Mouse (Mus musculus) limb, embryonic 10.5 days (tissue): ENCODE measurements at regions not wholly inside any gene's neighbourhood (a gene's known extent, or its start where the extent isn't known, plus 50 kb on each side); places are given as distances from the start of the nearest gene placed in this dataset.
A peak's percentile ranks its signal among the peaks of the same experiment; 100 is the strongest.

Source experiments
- DNase-seq: peaks from one replicate; pipeline ENCODE4 v3.0.0-alpha.2; 2017; ENCODE audit warnings: low spot score
- H3K27ac ChIP-seq: fragments of 300-500 bp; sonication (generic); 2 replicates; pipeline ENCODE4 v1.5.1; 2016; ENCODE audit warnings: mild to moderate bottlenecking
- H3K27me3 ChIP-seq: fragments of 300-500 bp; sonication (generic); 2 replicates; pipeline ENCODE4 v1.6.1; 2016; ENCODE audit warnings: low read depth, mild to moderate bottlenecking; ENCODE audit not compliant: poor library complexity, severe bottlenecking
- H3K36me3 ChIP-seq: fragments of 300-500 bp; sonication (generic); 2 replicates; pipeline ENCODE4 v1.6.1; 2016; ENCODE audit warnings: mild to moderate bottlenecking, moderate library complexity
- H3K4me1 ChIP-seq: fragments of 300-500 bp; sonication (generic); 2 replicates; pipeline ENCODE4 v1.6.1; 2016
- H3K4me3 ChIP-seq: fragments of 300-500 bp; sonication (generic); 2 replicates; pipeline ENCODE4 v1.5.1; 2016; ENCODE audit warnings: mild to moderate bottlenecking, moderate library complexity
- H3K9me3 ChIP-seq: fragments of 300-500 bp; sonication (generic); replicated peaks from 2 replicates; pipeline ENCODE4 v1.6.1; 2016; ENCODE audit warnings: mild to moderate bottlenecking
- WGBS: fragments of 180-500 bp; shearing (Covaris S2); methylation state at CpG from one replicate; pipeline ENCODE4 v1.1.7; 2016; 5-methylcytosine and 5-hydroxymethylcytosine counted together

DNA sequence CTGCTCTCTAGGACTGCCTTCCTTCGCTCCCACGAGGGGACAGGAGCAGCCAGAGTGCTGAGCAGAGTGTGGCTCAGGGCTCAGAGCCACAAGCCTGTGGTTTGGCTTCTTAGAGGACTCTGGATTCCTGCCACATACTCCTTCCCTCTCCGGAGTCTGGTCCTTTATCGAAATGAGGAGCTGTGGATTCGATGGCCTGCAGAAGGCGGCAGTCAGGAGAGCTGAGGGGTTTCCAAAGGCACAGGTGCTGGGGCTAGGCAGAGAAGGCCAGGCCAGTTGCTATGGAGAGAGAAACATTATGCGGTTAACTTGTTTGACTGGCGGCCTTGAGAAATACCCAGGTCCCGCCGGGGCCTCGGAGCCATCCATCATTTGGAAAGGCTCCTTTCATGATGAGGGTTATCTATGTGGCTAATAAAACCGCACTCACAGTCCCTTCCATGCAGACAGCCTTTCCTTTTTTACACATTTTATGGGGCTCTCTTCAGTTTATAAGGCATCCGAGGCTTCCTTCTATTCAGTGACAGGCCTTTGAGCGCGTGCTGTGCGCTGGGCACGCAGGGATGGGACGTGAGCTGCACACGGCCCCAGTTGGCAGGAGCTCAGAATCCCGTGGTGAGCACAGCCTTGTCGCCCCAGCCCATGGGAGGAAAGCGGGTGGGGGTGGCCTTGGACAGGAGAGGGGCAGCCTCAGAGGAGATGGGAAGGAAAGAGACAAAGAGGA is 61.2 kb upstream of the Gjb5 start:
- DNase-seq = peak; percentile 52

DNA sequence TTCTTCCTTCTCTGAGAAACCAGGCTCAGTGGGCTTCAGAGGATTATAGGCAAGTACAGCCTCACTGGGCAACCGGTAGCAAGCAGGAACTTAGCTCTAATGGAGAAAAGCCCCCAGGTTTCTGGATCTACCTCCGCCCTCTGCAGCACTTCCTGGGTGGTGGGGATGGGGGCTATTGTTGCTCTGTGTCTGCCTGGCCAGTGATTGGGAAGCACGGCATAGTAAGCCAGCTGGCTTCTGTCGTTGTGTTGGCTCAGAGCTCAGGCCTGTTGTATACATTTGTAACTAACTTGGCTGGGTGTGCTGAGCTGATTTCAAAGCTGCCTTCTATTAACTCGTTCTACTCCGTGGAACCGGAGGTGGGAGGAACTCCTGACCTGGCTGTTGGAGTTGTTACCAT is 58.9 kb upstream of the Gjb5 start:
- H3K9me3 ChIP-seq = no peaks in the 10 kb centered on the region
- DNase-seq = no peak
- peaks cover 44% of the 10 kb centered on the region for H3K4me1 ChIP-seq
- H3K36me3 ChIP-seq = no peaks in the 10 kb centered on the region
- H3K27me3 ChIP-seq = peaks cover 26% of the 10 kb centered on the region; the same call in 1 of the 2 replicates
- H3K27ac ChIP-seq = no peak overlapping the region
- H3K4me3 ChIP-seq = no peak overlapping the region
- 51% methylated on average over 7 of the region's 7 CpGs for WGBS

More for the DNA sequence above, 61.2 kb upstream of the Gjb5 start:
- Histone ChIP-seq H3K4me1 (peaks cover 36% of the 10 kb centered on the region), H3K27ac (no peak overlapping the region), H3K4me3 (no peak overlapping the region), H3K9me3 (no peaks in the 10 kb centered on the region), H3K36me3 (no peaks in the 10 kb centered on the region), H3K27me3 (peaks cover 26% of the 10 kb centered on the region; the same call in 1 of the 2 replicates)
- 27% methylated on average over 22 of the region's 22 CpGs for WGBS

DNA sequence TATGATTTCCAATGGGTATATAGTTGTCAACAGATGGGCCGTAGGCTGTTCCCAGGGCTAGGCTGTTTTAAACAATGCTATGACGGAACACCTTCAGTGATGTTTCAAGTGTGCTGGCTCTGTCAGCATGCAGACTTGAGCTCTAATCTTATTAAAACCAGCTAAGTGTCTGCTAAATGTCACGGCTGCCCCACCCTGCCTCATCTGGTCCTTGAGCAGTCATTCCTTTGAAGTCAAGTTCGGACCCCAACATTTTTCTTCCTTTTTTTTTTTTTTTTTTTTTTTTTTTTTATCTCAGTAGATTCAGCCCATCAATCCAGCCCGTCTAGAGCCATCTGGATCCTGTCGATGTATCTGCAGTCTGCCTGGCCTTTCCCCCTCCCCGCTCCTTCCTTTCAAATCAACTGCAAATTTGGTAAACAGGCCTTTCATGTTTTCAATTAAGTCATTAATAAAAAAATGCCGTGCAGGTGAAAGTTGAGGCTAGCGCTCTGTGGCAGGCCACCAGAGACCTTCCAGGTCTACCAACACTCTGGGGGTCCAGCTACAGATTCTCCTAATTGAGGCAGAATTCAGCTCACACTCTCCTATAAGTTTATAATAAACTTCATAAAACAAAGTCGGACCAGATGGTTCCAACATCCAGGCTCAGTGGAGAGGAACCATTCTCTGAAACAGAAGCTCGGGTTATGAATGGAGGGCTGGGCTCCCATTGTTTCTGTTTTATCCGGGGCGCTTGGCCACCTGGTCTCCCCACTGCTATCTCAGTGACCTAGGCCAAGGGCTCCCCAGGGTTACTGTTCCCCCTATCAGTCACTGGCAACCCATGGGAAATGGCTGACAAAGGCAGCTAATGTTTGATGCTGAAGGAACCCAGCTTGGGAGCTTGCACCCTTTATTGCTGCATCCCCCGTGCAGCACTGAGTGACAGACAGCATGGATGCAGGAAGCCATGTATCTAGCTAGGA is 56.3 kb upstream of the Gjb5 start:
- DNase-seq = peak; percentile 43
- Histone ChIP-seq H3K4me3 (no peak overlapping the region), H3K4me1 (peaks cover 60% of the 10 kb centered on the region), H3K27me3 (peaks cover 15% of the 10 kb centered on the region; the same call in 1 of the 2 replicates), H3K9me3 (no peaks in the 10 kb centered on the region), H3K36me3 (no peaks in the 10 kb centered on the region), H3K27ac (peak overlapping the region; percentile 32; the same call in 1 of the 2 replicates)
- 23% methylated on average over 14 of the region's 14 CpGs for WGBS
